ENCODE assay signal across 14 mouse cellular contexts in the genomic region with DNA sequence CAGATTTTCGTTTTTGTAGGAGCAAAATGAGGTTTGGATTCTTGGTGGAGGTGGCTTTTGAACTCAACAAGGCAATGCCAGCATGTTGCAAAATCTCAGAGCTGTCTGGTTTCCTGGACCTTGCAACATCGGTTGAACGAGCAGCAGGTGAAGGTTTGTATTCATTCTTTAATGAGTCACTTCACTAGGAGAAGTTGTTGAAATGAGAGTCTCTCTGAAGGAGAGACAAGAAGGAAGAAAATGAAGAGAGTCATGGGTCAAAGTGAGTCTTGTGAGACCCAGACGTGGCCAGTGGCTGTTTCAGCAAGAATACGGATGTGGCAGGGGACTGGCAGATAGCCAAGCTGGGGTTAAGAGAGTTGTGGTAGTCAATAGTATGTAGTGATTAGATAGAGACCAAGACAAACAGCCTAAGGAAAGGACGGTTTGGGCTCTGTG. TPM values are rescaled to one million over a fixed set of nuclear protein-coding genes. Genes with fewer than 3 reads are reported as not detected.
A peak's percentile ranks its signal among the peaks of the same experiment; 100 is the strongest.
DNase-seq lines count a peak whose midpoint lies in the region; ATAC-seq and TF ChIP-seq lines count a peak whose summit lies in the region.
"Had no signal": no experiment of that assay in that cellular context is flagged by ENCODE, and none has a peak within 500 bp of the region (broad histone marks: within the 10 kb centered on the region; RNA-seq: fewer than 3 reads in every experiment).

No protein-coding gene starts in this region.

- 31% methylated on average over 6 of the region's 6 CpGs for WGBS in kidney, adult 2 months
- 72% methylated on average over 6 of the region's 6 CpGs for WGBS in kidney, embryonic 15.5 days
- WGBS in kidney, postnatal 0 days: 49% methylated on average over 6 of the region's 6 CpGs
- WGBS in midbrain, embryonic 15.5 days: 77% methylated on average over 6 of the region's 6 CpGs

- H3K4me2 ChIP-seq in kidney, embryonic 15.5 days: no peak overlapping the region
- H3K4me2 ChIP-seq in kidney, postnatal 0 days (ENCODE audit: low read length): no peak overlapping the region
- no peak overlapping the region for H3K4me2 ChIP-seq in midbrain, embryonic 15.5 days
- H3K4me2 ChIP-seq: midbrain, embryonic 12.5 days had no signal

- H3K9me3 ChIP-seq in kidney, embryonic 15.5 days (replicated peaks): no peaks in the 10 kb centered on the region
- H3K9me3 ChIP-seq in kidney, postnatal 0 days (replicated peaks; ENCODE audit: low read length): no peaks in the 10 kb centered on the region
- H3K9me3 ChIP-seq in midbrain, embryonic 15.5 days: no peaks in the 10 kb centered on the region
- H3K9me3 ChIP-seq: midbrain, embryonic 12.5 days had no signal

- H3K27ac ChIP-seq in kidney, adult 2 months (ENCODE audit: insufficient read depth, low read depth, low read length): peak overlapping the region; percentile 71
- no peak overlapping the region for H3K27ac ChIP-seq in kidney, embryonic 15.5 days
- H3K27ac ChIP-seq in kidney, postnatal 0 days: no peak overlapping the region
- no peak overlapping the region for H3K27ac ChIP-seq in midbrain, embryonic 15.5 days
- H3K27ac ChIP-seq: heart, adult 2 months; hindbrain, postnatal 0 days; midbrain, embryonic 12.5 days had no signal

- no peaks in the 10 kb centered on the region for H3K36me3 ChIP-seq in kidney, adult 2 months (ENCODE audit: control insufficient read depth, insufficient read depth, low read length)
- no peaks in the 10 kb centered on the region for H3K36me3 ChIP-seq in kidney, embryonic 15.5 days
- no peaks in the 10 kb centered on the region for H3K36me3 ChIP-seq in kidney, postnatal 0 days (ENCODE audit: insufficient read depth, low read length)
- H3K36me3 ChIP-seq in midbrain, embryonic 15.5 days (replicated peaks): no peaks in the 10 kb centered on the region
- H3K36me3 ChIP-seq: midbrain, embryonic 12.5 days had no signal

- peak; percentile 77 for DNase-seq in kidney, adult 2 months
- DNase-seq in NIH3T3 (ENCODE audit: low read depth): peak; percentile 30
- peak; percentile 3 for DNase-seq in kidney, postnatal 0 days (ENCODE audit: low spot score)
- peak; percentile 61 to 70 for DNase-seq in lung, postnatal 4 days
- DNase-seq in frontal cortex, postnatal 14 days (ENCODE audit: low spot score in 2 of 2): no peak
- DNase-seq in thymus, postnatal 0 days (ENCODE audit: low spot score): no peak
- DNase-seq: cerebellum, postnatal 25 days had no signal

- no peak for TF ChIP-seq CTCF in kidney, adult 2 months (conservative IDR thresholded peaks at IDR 0.05; ENCODE audit: insufficient read depth, insufficient read length, low read depth, low read length)
- TF ChIP-seq CTCF in kidney, postnatal 0 days (IDR thresholded peaks at IDR 0.05; ENCODE audit: low read depth): no peak

- no peak for ATAC-seq in kidney, embryonic 15.5 days (replicated peaks; ENCODE audit: low FRiP score)
- no peak for ATAC-seq in kidney, postnatal 0 days (replicated peaks; ENCODE audit: low FRiP score, low read depth)
- no peak for ATAC-seq in midbrain, embryonic 15.5 days (replicated peaks)
- ATAC-seq: CD4-positive, CD25-positive, alpha-beta regulatory T cell, adult 4 months; hindbrain, postnatal 0 days had no signal

- H3K27me3 ChIP-seq in kidney, adult 2 months (replicated peaks; ENCODE audit: control insufficient read depth, insufficient read depth, low read length): no peaks in the 10 kb centered on the region
- no peaks in the 10 kb centered on the region for H3K27me3 ChIP-seq in kidney, embryonic 15.5 days
- no peaks in the 10 kb centered on the region for H3K27me3 ChIP-seq in kidney, postnatal 0 days (ENCODE audit: insufficient read depth, low read length)
- H3K27me3 ChIP-seq in midbrain, embryonic 15.5 days (replicated peaks): no peaks in the 10 kb centered on the region
- H3K27me3 ChIP-seq: midbrain, embryonic 12.5 days had no signal

- no peak for TF ChIP-seq POLR2A in kidney, adult 2 months (IDR thresholded peaks at IDR 0.05; ENCODE audit: low read depth, low read length)

- H3K4me1 ChIP-seq in kidney, adult 2 months (ENCODE audit: control insufficient read depth, insufficient read depth, low read length): peaks cover 8% of the 10 kb centered on the region; the same call in 1 of the 2 replicates
- no peaks in the 10 kb centered on the region for H3K4me1 ChIP-seq in kidney, embryonic 15.5 days
- no peaks in the 10 kb centered on the region for H3K4me1 ChIP-seq in kidney, postnatal 0 days (replicated peaks; ENCODE audit: insufficient read depth, low read length)
- H3K4me1 ChIP-seq in midbrain, embryonic 15.5 days: no peaks in the 10 kb centered on the region
- H3K4me1 ChIP-seq: midbrain, embryonic 12.5 days had no signal

- H3K9ac ChIP-seq in kidney, embryonic 15.5 days: no peak overlapping the region
- H3K9ac ChIP-seq in kidney, postnatal 0 days (ENCODE audit: low read depth, low read length): no peak overlapping the region
- no peak overlapping the region for H3K9ac ChIP-seq in midbrain, embryonic 15.5 days
- H3K9ac ChIP-seq: midbrain, embryonic 12.5 days had no signal

- no peak overlapping the region for H3K4me3 ChIP-seq in kidney, adult 2 months (ENCODE audit: insufficient read depth, low read depth, low read length)
- no peak overlapping the region for H3K4me3 ChIP-seq in kidney, embryonic 15.5 days (replicated peaks)
- H3K4me3 ChIP-seq in kidney, postnatal 0 days (replicated peaks; ENCODE audit: low read depth, low read length): no peak overlapping the region
- no peak overlapping the region for H3K4me3 ChIP-seq in midbrain, embryonic 15.5 days
- H3K4me3 ChIP-seq: heart, adult 2 months; midbrain, embryonic 12.5 days had no signal

RNA-seq across cellular contexts. Expression of a gene that starts 18.2 kb away (rescaled TPM):
- polyA plus RNA-seq in kidney, adult 2 months (2012; rRNA removed): 17.7 and 19.9 TPM in 2 replicates
- polyA plus RNA-seq in kidney, embryonic 15.5 days (2015; fragmentation: Nextera tagmentation; extraction: Ambion mirVana): 9.1 and 9.7 TPM in 2 replicates
- polyA plus RNA-seq in kidney, postnatal 0 days (2015; fragmentation: Nextera tagmentation; extraction: Ambion mirVana): 9.1 and 10.2 TPM in 2 replicates
- 24.4 and 25.4 TPM in 2 replicates for polyA plus RNA-seq in midbrain, embryonic 15.5 days (2015; fragmentation: Nextera tagmentation; extraction: Ambion mirVana)
- polyA plus RNA-seq in thymus, postnatal 0 days (2015; fragmentation: Nextera tagmentation; extraction: Ambion mirVana): 29.2 and 31.2 TPM in 2 replicates

RNA-seq across cellular contexts. Expression of a gene that starts 30.0 kb away (rescaled TPM):
- 0.52 and 0.83 TPM in 2 replicates for polyA plus RNA-seq in kidney, adult 2 months (2012; rRNA removed)
- polyA plus RNA-seq in kidney, embryonic 15.5 days (2015; fragmentation: Nextera tagmentation; extraction: Ambion mirVana): not detected in 2 replicates
- 0.19 and 0.25 TPM in 2 replicates for polyA plus RNA-seq in kidney, postnatal 0 days (2015; fragmentation: Nextera tagmentation; extraction: Ambion mirVana)
- 0.88 and 1.0 TPM in 2 replicates for polyA plus RNA-seq in midbrain, embryonic 15.5 days (2015; fragmentation: Nextera tagmentation; extraction: Ambion mirVana)
- 0.29 TPM in 1 of 2 replicates, not detected in the other for polyA plus RNA-seq in thymus, postnatal 0 days (2015; fragmentation: Nextera tagmentation; extraction: Ambion mirVana)
- polyA plus RNA-seq: CD4-positive, CD25-positive, alpha-beta regulatory T cell, adult 4 months; forebrain, embryonic 11.5 days; midbrain, embryonic 12.5 days had no signal

Comparison
In these comparisons a context has a peak if more than half of its experiments do, and no peak if none do; other contexts are left out.
1. DNase-seq: peak in kidney, adult 2 months (single experiment), NIH3T3 (single experiment), kidney, postnatal 0 days (single experiment) and lung, postnatal 4 days (2 of 2); none in frontal cortex, postnatal 14 days (0 of 2) and thymus, postnatal 0 days (single experiment).